Mouse (Mus musculus): Measurements from ENCODE around the gene Jak2.

Jak2 gene

DNA sequence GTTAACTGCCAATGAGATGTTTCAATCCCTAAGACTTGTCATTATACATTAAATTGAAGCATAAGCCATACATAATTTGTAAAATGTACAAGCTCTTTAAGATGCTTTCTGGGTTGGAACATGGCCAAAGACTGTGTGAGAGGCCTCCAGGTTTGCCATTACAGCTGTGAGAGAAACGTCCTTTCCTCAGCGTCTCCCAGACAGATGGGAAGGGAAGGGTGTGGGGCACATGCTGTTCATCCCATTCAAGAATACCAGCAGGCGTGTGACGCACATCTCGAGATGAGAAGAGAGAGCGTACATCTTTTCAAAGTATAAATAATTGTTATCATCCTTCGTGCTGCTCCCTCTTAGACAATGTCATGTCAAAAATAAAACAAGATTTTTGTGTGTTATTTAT lies 61.0 kb downstream of the Jak2 start:
- TF ChIP-seq GATA4 (IDR thresholded peaks at IDR 0.05; ENCODE audit: insufficient replicate concordance, low read length) = no peak

DNA sequence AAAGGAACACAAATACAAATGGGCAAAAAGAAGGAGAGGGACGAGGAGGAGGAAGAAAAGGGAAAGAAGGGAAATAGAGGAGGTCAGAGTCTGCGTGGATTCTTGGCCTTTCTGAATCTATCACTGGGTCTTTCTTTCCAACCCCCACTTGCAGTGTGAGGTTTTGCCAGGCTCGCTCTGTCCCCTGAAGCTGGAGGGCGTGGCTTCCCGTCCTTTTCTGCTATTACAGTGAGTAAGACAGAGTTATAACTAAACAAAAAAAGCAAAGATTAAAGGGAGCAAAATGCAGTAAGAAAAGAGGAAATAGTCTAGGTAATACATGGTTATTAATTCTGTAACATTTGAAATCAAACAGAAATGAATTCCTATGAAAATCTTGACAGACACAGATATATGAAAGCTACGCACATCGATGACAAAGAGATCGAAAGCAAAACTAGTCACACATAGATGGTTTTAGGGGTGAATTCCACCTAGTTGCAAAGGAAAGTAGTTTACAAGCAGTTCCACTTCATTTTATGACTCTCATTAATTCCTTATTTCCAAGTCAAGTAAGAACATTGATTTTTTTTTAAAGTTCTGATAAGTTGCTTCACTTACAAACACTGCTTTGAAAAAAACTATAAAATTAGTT lies 71.9 kb downstream of the Jak2 start:
- no peak for TF ChIP-seq GATA4 (IDR thresholded peaks at IDR 0.05; ENCODE audit: insufficient replicate concordance, low read length)

DNA sequence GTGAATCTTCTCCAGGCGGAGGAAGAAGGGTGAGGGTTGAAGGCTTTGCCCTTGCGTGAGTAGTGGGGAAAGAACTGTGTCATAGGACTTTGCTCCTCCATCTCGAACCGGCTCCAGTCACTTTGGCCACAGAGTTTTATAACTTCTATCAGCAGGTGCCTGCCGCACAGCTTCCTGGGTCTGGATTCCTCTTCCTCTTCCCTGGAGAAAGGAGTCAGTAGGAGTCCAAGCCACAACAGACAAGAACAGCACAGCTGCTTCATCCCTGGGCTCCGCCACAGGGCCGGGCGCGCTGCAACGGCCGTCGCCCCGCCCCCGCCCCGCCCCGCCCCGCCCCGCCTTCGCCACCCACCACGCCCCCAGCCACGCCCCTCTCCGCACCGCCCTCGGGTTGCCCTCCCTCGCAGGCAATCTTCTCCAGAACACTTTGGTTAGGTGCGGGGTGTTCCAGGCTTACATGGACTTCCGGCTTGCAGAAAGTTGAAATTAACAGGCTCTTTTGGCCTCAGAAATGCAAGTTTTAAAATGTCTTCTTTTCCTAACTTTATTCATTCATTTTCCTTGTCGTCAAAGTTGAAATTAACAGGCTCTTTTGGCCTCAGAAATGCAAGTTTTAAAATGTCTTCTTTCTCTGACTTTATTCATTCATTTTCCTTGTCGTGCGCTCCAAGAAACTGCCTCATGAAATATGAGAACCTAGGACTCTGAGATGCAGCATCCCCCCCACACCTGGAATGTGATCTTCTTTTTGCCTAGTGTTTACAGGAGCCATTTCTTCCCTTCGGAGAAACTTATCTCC lies 73.6 kb downstream of the Jak2 start, which contains the start of gene Insl6:
Gene Insl6, minus strand, starts transcription at position 304 of the 799 bp plus-strand sequence.
- no peak for TF ChIP-seq GATA4 (IDR thresholded peaks at IDR 0.05; ENCODE audit: insufficient replicate concordance, low read length)

DNA sequence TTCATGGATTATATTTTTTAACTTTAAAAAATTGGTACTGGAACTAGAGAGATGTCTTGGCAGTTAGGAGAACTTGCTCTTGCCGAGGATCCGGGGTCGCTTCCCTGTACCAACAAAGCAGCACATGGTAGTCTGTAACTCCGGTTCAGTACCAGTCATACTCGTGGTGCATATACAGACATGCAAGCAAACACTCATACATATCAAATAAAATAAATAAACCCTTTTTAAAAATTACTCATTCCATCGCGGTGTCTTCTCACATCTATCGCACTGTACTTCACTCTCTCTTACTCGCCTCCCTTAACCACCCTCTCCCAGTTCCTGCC lies 74.2 kb downstream of the Jak2 start:
- no peak for TF ChIP-seq GATA4 (IDR thresholded peaks at IDR 0.05; ENCODE audit: insufficient replicate concordance, low read length)

DNA sequence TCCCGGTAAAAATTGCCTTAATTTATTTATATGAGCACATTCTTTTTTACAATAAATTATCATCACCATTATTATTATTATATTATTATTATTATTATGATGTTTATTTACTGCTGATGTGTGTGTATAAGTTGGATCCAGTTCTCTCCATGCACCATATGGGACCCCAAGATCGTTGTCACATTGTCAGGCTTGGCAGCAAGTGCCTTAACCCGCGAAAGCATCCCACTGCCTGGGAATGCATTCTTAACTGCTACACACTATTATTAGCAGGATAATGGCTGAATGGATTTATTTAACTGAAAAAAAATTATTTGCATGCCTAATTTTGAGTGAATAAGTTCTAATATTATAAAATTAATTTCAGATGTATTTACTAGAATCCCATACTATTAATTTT lies 74.8 kb downstream of the Jak2 start:
- TF ChIP-seq GATA4 (IDR thresholded peaks at IDR 0.05; ENCODE audit: insufficient replicate concordance, low read length) = no peak

DNA sequence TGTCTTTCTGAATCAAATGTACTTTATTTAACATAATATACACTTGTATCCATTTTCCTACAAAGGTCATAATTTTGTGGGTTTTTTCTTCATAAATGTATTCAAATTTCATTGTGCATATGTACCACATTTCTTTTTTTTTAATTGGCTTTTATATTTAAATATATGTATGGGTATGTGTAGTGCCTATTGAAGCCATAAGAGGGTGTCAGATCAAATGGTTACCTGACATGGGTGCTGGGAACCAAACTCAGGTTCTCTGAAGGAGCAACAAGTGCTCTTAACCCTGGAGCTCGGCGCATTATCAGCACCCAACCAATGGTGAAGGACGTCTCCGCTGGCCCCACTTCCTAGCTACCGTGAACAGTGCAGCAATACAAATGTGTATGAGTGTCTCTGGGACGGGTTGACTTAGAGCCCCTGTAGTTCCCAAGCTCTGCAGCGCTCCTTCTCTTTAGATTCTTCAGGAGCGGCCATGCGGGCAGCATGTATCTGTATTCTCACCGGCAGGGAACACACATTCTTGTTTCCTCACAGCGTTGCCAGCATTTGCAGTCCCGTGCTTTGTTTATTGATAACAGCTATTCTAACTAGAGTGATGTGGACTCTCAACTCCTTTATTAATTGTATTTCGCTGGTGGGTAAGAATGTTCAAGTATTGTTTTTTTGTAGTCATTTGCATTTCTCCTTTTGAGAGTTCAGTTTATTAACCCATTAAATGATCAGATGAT lies 75.4 kb downstream of the Jak2 start:
- no peak for TF ChIP-seq GATA4 (IDR thresholded peaks at IDR 0.05; ENCODE audit: insufficient replicate concordance, low read length)

DNA sequence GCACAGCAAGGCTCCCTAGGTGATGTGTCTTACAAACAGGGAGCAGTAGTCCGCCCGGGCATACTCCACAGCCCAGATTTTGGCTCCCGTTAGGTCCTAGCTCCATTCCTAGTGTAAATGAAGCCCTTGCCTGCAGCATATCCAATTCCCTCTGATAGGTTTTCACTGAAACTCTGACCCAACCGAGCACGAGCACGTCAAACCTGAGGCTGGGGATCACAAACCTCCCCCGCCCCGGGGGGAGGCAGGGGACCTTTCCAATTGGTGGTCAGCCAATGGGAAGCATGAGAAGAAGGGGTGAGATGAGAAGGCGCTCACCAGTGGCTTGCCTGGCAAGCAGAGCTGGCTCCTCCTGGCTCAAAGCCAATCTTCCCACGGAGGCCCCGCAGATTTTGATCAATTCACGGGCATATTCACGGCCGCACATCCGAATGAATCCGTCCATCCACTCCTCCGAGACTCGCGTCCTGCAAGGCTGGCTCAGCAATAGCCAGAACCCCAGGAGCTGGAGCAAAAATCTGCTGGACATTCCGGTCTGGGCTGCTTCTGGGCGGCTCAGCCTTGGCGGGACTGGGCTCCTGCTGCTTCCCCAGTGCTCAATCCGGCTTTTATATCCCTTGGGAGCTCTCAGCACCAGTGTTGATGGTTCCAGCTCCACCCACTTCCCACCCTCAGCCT lies 82.6 kb downstream of the Jak2 start, which contains the start of gene Rln1:
Gene Rln1, minus strand, starts transcription at position 603 of the 678 bp plus-strand sequence.
- no peak for TF ChIP-seq GATA4 (IDR thresholded peaks at IDR 0.05; ENCODE audit: insufficient replicate concordance, low read length)

DNA sequence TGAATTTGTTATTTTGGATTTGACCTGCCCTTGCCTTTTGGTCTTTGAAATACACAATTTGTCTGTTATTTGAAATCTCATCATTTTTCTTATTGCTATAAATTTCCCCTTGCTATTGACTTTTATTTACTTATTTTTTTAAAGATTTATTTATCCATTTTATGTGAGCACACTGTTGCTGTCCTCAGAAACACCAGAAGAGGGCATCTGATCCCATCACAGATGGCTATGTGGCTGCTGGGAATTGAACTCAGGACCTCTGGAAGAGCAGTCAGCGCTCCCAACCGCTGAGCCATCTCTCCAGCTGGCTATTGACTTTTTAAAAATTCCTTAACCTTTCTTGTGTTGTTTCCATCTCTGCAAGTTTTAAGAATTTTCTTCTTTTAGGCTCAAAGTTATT lies 85.0 kb downstream of the Jak2 start:
- TF ChIP-seq GATA4 (IDR thresholded peaks at IDR 0.05; ENCODE audit: insufficient replicate concordance, low read length) = no peak

DNA sequence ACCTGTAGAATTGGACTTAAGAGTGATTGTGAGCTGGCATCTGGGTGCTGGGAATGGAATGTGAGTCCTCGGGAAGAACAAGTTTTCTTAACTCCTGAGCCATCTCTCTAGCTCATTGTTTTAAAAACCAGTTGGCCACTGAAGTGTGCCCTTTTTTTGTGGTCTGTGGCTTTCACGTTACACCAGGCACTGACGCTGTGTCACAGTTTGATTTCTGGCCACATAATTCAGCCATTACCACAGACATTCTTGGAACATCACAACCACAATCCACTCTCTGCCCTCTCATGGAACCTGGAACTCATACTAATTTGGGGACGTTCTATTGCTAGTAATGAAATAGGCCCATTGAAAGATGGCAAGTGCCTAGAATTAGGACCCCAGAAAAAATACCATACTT lies 89.4 kb downstream of the Jak2 start:
- no peak for TF ChIP-seq GATA4 (IDR thresholded peaks at IDR 0.05; ENCODE audit: insufficient replicate concordance, low read length)

DNA sequence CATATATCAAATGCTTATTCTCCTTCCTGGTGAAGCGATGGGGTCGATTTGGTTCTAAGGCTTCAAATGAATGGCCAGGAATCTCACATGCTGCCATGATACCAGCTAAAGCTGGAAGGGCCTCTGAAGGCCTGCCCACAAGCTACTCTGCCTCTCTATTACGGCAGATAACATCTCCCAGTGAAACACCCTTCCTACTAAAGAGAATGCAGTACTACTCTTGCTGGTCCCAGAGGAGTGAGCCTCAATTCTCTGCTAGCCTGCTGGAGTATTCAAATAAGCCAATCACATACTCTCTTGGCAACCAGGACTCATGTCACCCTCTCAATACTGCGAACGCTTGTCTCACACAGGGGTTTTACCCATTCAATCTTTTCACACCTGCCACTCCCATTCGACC lies 90.7 kb downstream of the Jak2 start:
- no peak for TF ChIP-seq GATA4 (IDR thresholded peaks at IDR 0.05; ENCODE audit: insufficient replicate concordance, low read length)

DNA sequence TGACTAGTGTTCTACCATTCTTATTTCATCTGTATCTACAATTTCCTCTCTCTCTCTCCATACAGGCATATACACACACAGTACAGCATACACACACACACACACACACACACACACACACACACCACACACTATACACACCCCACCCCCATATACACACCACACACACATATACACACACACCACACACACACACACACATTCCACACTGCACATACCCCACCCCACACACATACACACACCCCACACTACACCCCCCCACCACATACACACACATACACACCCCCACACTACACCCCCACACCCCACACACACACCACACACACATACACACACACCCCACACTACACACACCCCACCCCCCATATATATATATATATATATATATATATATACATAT lies 93.2 kb downstream of the Jak2 start:
- no peak for TF ChIP-seq GATA4 (IDR thresholded peaks at IDR 0.05; ENCODE audit: insufficient replicate concordance, low read length)

DNA sequence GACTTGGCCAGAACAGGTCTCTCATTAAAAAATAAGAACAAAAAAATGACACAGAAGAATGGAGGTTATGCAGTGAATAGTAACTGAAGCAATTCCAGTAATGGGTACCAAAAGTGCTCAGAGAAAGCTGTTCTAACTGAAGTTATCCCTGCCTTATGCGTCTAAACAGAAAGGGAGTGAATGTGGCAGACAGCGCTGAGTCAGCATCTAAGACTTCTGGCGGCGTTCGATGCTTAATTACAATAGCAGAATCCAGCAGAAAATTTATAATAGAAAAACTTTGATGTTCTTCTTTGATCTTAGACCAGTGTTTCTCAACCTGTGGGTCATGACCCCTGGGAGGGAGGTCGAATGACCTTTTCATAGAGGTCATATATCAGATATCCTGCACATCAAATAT lies 94.0 kb downstream of the Jak2 start:
- TF ChIP-seq GATA4 (IDR thresholded peaks at IDR 0.05; ENCODE audit: insufficient replicate concordance, low read length) = no peak

DNA sequence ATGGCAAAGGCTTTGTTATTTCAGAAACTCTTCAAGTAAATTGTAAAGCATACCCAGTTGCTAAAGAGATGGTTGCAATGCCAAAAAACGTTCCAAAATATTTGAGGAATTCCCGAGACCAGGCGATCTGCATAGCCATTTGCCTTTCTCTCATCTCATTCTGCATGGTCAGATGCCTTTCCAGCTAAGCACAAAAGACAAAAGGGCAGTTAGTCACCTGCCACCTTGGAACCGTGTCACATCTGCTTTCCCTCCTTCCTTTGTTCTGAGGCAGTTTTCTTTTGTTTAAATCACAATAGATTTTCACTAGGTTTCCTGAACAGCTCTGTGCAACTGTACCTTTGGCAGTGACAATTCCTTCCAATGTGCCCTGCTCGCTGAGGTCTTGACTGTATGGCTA lies 99.4 kb downstream of the Jak2 start:
- no peak for TF ChIP-seq GATA4 (IDR thresholded peaks at IDR 0.05; ENCODE audit: insufficient replicate concordance, low read length)

DNA sequence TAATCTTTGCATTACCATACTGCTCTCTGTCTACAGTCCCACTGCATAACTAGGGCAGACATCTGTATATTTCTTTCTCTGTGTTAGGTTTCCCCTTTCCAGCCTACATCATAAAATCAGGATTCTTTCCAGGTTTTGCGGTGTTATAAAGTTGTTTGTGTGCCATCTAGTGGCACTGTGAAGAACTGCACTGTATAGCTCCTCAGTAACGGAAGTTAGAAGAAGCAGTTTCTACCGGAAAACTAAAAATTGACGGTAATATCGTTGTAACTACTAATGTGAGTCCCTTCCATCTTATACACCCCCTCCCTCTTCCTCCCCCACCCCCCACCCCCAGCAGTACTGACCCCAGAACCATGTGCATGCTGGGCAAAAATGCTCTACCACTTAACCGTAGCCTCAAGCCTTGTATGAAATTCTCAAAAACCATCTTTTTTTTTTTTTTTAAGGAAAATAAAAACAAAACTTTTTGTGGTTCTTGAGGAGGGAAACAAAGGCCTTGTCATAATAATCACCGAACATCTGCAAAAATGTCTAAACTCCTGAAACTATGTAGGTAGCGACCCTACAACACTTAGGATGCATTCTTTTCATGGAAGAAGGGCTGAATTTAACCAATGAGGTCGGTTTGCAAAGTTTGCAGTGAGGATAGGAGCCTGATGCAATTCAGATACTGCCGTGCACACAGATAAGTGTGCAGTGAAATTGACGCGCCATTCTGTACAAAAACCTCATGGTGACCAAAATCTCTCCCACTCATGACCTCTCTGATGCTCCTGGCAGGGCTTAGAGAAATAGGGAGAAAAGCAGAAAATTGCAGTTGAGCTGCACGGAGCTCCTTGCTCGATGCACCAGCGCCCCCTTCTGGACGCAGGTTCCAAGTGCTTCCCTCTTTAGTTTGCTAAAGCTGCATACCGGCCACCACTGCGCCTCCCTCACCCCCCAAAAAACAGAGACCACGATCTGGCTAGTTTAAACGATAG lies 103.6 kb downstream of the Jak2 start:
- TF ChIP-seq GATA4 (IDR thresholded peaks at IDR 0.05; ENCODE audit: insufficient replicate concordance, low read length) = no peak
